In the genomic region with DNA sequence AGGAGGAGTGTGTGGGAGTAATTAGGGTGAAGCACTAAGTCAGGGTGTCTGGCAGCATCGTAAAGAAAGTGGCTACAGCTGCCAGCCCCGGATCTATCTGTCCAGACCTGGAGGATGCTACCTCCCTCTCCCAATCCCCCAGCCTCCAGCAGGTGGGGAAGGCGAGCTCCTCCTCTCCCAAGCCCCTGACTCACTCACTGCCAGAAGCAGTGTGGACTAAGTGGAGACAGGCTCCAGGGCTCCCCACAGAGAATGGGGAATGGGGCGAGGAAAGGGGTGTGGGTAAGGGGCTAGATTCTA, we compare ENCODE assay signal across 11 mouse cellular contexts. TPM values are rescaled to one million over a fixed set of nuclear protein-coding genes. Genes with fewer than 3 reads are reported as not detected.
A peak's percentile ranks its signal among the peaks of the same experiment; 100 is the strongest.
DNase-seq lines count a peak whose midpoint lies in the region; ATAC-seq and TF ChIP-seq lines count a peak whose summit lies in the region.
"Had no signal": no experiment of that assay in that cellular context is flagged by ENCODE, and none has a peak within 500 bp of the region (broad histone marks: within the 10 kb centered on the region; RNA-seq: fewer than 3 reads in every experiment).

No protein-coding gene starts in this region.

- H3K4me2 ChIP-seq in hindbrain, embryonic 13.5 days, result peak overlapping the region; percentile 91
- peak overlapping the region; percentile 97 for H3K4me2 ChIP-seq in midbrain, embryonic 13.5 days (replicated peaks)

- peak overlapping the region; percentile 84 for H3K9ac ChIP-seq in hindbrain, embryonic 13.5 days
- peak overlapping the region; percentile 85 for H3K9ac ChIP-seq in midbrain, embryonic 13.5 days (replicated peaks)

- peak overlapping the region; percentile 83 for H3K4me3 ChIP-seq in E14TG2a.4 (replicated peaks; ENCODE audit: low read length)
- peak overlapping the region; percentile 70 for H3K4me3 ChIP-seq in hindbrain, embryonic 13.5 days
- peak overlapping the region; percentile 72 for H3K4me3 ChIP-seq in midbrain, embryonic 13.5 days (replicated peaks)

- 11% methylated on average over 4 of the region's 4 CpGs for WGBS in hindbrain, embryonic 13.5 days
- 12% methylated on average over 4 of the region's 4 CpGs for WGBS in midbrain, embryonic 13.5 days

- H3K9me3 ChIP-seq in E14TG2a.4 (ENCODE audit: low read length), result no peaks in the 10 kb centered on the region
- H3K9me3 ChIP-seq in hindbrain, embryonic 13.5 days, result no peaks in the 10 kb centered on the region
- H3K9me3 ChIP-seq in midbrain, embryonic 13.5 days, result no peaks in the 10 kb centered on the region

- H3K27me3 ChIP-seq in E14TG2a.4 (ENCODE audit: insufficient read depth, low read length), result peaks cover 25% of the 10 kb centered on the region
- peaks cover 9% of the 10 kb centered on the region; the same call in 1 of the 2 replicates for H3K27me3 ChIP-seq in hindbrain, embryonic 13.5 days
- H3K27me3 ChIP-seq in midbrain, embryonic 13.5 days, result peaks cover 9% of the 10 kb centered on the region; the same call in 1 of the 2 replicates

- H3K4me1 ChIP-seq in E14TG2a.4 (replicated peaks; ENCODE audit: low read depth, low read length), result peaks cover 49% of the 10 kb centered on the region
- H3K4me1 ChIP-seq in hindbrain, embryonic 13.5 days (replicated peaks), result peaks cover 66% of the 10 kb centered on the region
- peaks cover 65% of the 10 kb centered on the region for H3K4me1 ChIP-seq in midbrain, embryonic 13.5 days (replicated peaks)

- peak overlapping the region; percentile 76 for H3K27ac ChIP-seq in hindbrain, embryonic 13.5 days
- H3K27ac ChIP-seq in midbrain, embryonic 13.5 days, result peak overlapping the region; percentile 77

- TF ChIP-seq CTCF in E14TG2a.4 (conservative IDR thresholded peaks at IDR 0.05; ENCODE audit: low read length), result no peak

- no peak for ATAC-seq in hindbrain, embryonic 13.5 days (ENCODE audit: low FRiP score)
- peak; percentile 8; the same call in 1 of the 2 replicates for ATAC-seq in midbrain, embryonic 13.5 days
- no peak for ATAC-seq in CD4-positive, CD25-positive, alpha-beta regulatory T cell, adult 4 months

- DNase-seq in MN1 (ENCODE audit: low spot score), result peak; percentile 42
- DNase-seq in cerebellum, adult 9-10 months, result no peak
- DNase-seq in layer of hippocampus, adult 8-10 months (ENCODE audit: low spot score in 2 of 2), result no peak
- DNase-seq in kidney, adult 18-20 months, result no peak
- DNase-seq: cerebellum, adult 8-10 months; gastrocnemius, postnatal 14 days had no signal

- H3K36me3 ChIP-seq in E14TG2a.4 (ENCODE audit: insufficient read depth, low read length), result peaks cover 34% of the 10 kb centered on the region
- peaks cover 15% of the 10 kb centered on the region; the same call in 1 of the 2 replicates for H3K36me3 ChIP-seq in hindbrain, embryonic 13.5 days
- H3K36me3 ChIP-seq in midbrain, embryonic 13.5 days, result peaks cover 12% of the 10 kb centered on the region

RNA-seq across cellular contexts. Expression of a gene that starts 1.7 kb away (rescaled TPM):
- 57.4 and 62.6 TPM in 2 replicates for polyA plus RNA-seq in hindbrain, embryonic 13.5 days (2015; fragmentation: Nextera tagmentation; extraction: Ambion mirVana)
- polyA plus RNA-seq in midbrain, embryonic 13.5 days (2015; fragmentation: Nextera tagmentation; extraction: Ambion mirVana), result 89.0 and 94.9 TPM in 2 replicates
- 1 to 10 TPM in 1 of 2 experiments, not detected in 1; 1.1 TPM for polyA plus RNA-seq in CD4-positive, CD25-positive, alpha-beta regulatory T cell, adult 4 months (2017; shearing (Covaris generic))
- 1 to 10 TPM; 4.1 to 6.6 (median 5.3) TPM for total RNA-seq in layer of hippocampus, adult 8-10 months (2022)

RNA-seq across cellular contexts. Expression of a gene that starts 8.2 kb away (rescaled TPM):
- 0.34 TPM in 1 of 2 replicates, not detected in the other for polyA plus RNA-seq in hindbrain, embryonic 13.5 days (2015; fragmentation: Nextera tagmentation; extraction: Ambion mirVana)
- 0.31 TPM in 1 of 2 replicates, not detected in the other for polyA plus RNA-seq in midbrain, embryonic 13.5 days (2015; fragmentation: Nextera tagmentation; extraction: Ambion mirVana)
- polyA plus RNA-seq in CD4-positive, CD25-positive, alpha-beta regulatory T cell, adult 4 months (2017; shearing (Covaris generic)), result not detected
- total RNA-seq in layer of hippocampus, adult 8-10 months (2022), result 1 to 10 TPM in 2 of 4 experiments, not detected in 2; 7.5 to 8.6 TPM
- total RNA-seq: layer of hippocampus, postnatal 14 days had no signal

RNA-seq across cellular contexts. Expression of a gene that starts 16.5 kb away (rescaled TPM):
- polyA plus RNA-seq in hindbrain, embryonic 13.5 days (2015; fragmentation: Nextera tagmentation; extraction: Ambion mirVana), result 67.8 and 72.3 TPM in 2 replicates
- polyA plus RNA-seq in midbrain, embryonic 13.5 days (2015; fragmentation: Nextera tagmentation; extraction: Ambion mirVana), result 44.0 and 49.9 TPM in 2 replicates
- 100 to 1,000 TPM; 226 to 278 TPM for polyA plus RNA-seq in CD4-positive, CD25-positive, alpha-beta regulatory T cell, adult 4 months (2017; shearing (Covaris generic))
- total RNA-seq in layer of hippocampus, adult 8-10 months (2022), result 10 to 100 TPM; 11.7 to 21.0 (median 16.7) TPM

RNA-seq across cellular contexts. Expression of a gene that starts 37.3 kb away (rescaled TPM):
- polyA plus RNA-seq in hindbrain, embryonic 13.5 days (2015; fragmentation: Nextera tagmentation; extraction: Ambion mirVana), result 3.7 and 5.2 TPM in 2 replicates
- 1.9 and 2.0 TPM in 2 replicates for polyA plus RNA-seq in midbrain, embryonic 13.5 days (2015; fragmentation: Nextera tagmentation; extraction: Ambion mirVana)
- polyA plus RNA-seq in CD4-positive, CD25-positive, alpha-beta regulatory T cell, adult 4 months (2017; shearing (Covaris generic)), result under 1 TPM in 1 of 2 experiments, not detected in 1; 0.69 TPM
- 1 to 10 TPM; 4.7 to 7.4 (median 5.6) TPM for total RNA-seq in layer of hippocampus, adult 8-10 months (2022)

Comparison
In these comparisons a context has a peak if more than half of its experiments do, and no peak if none do; other contexts are left out.
1. RNA of a gene that starts 1.7 kb away (polyA plus RNA-seq): 89.0 to 94.9 TPM in midbrain, embryonic 13.5 days and 57.4 to 62.6 TPM in hindbrain, embryonic 13.5 days; 1.1 TPM in CD4-positive, CD25-positive, alpha-beta regulatory T cell, adult 4 months; every median in the first group is over 10 times any median in the second.
2. Peak in every context shown above with its lines, with median percentiles within 50 percentile points of each other: H3K4me3 ChIP-seq.